Comparison of ENCODE assay signal across 8 mouse cellular contexts in the genomic region with DNA sequence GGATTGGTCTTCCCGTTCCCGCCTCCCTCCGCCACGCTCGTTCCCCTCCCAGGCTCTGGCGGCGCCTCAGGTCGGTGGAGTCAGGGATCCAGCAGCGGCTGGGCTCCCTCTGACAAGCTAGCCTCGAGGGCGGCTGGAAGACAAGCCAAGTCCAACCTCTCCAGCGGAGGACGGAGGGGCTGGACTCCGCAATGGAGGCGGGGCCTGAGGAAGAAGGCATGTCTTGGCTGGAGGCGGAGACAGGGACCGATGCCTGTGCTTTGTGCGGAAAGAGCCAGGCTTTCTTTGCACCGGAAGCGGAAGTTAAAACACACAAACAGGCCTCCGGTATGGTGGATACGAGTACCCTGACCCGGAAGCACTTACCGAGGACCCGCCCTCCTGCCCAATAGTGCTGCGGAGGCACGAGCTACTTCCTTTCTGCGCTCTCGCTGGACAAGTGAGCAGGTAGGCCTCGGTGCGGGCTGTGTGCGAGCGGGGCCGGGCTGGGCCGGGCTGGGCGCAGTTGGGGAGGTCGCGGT. TPM values are rescaled to one million over a fixed set of nuclear protein-coding genes. Genes with fewer than 3 reads are reported as not detected.
DNase-seq lines count a peak whose midpoint lies in the region; ATAC-seq lines count a peak whose summit lies in the region.

Gene Rps21 (plus strand): TSS at position 377 of the 521 bp plus-strand sequence.

- WGBS in heart, embryonic 14.5 days: 1% methylated on average over 33 of the region's 38 CpGs
- WGBS in liver, embryonic 13.5 days (ENCODE audit: insufficient replicate concordance): under 1% methylated on average over 38 of the region's 38 CpGs
- WGBS in stomach, embryonic 16.5 days: under 1% methylated on average over 38 of the region's 38 CpGs

- H3K4me2 ChIP-seq in heart, embryonic 14.5 days (ENCODE audit: low read length): peak within 1 kb of the TSS; percentile 75
- H3K4me2 ChIP-seq in liver, embryonic 13.5 days: peak within 1 kb of the TSS; percentile 96
- peak within 1 kb of the TSS; percentile 86 for H3K4me2 ChIP-seq in stomach, embryonic 16.5 days (ENCODE audit: low read depth, low read length)

- peak; percentile 97 for DNase-seq in c-Kit-negative CD71-positive TER-119-positive erythroid progenitor cells, embryonic 14.5 days (ENCODE audit: low read depth, low spot score)
- DNase-seq in fibroblast of lung, adult 2 months (ENCODE audit: low read depth): peak; percentile 100
- peak; percentile 99 for DNase-seq in kidney, postnatal 14 days
- peak; percentile 99 for DNase-seq in liver, embryonic 13.5 days
- peak; percentile 99 for DNase-seq in neural tube, embryonic 10.5 days (ENCODE audit: extremely low spot score, low spot score)

- peak within 1 kb of the TSS; percentile 77 to 85 for H3K4me3 ChIP-seq in heart, embryonic 14.5 days (ENCODE audit: control insufficient read depth in 1 of 2, insufficient read depth in 1 of 2, low read depth in 1 of 2, low read length in 2 of 2)
- H3K4me3 ChIP-seq in liver, embryonic 13.5 days (replicated peaks): peak within 1 kb of the TSS; percentile 93
- H3K4me3 ChIP-seq in stomach, embryonic 16.5 days (replicated peaks; ENCODE audit: low read length): peak within 1 kb of the TSS; percentile 94

- H3K27ac ChIP-seq in heart, embryonic 14.5 days (replicated peaks in 1 of 2; ENCODE audit: control insufficient read depth in 1 of 2, insufficient read depth in 1 of 2, low read depth in 2 of 2, low read length in 2 of 2): peak within 1 kb of the TSS; percentile 93 to 97
- peak within 1 kb of the TSS; percentile 84 for H3K27ac ChIP-seq in liver, embryonic 13.5 days
- peak within 1 kb of the TSS; percentile 87 for H3K27ac ChIP-seq in stomach, embryonic 16.5 days (ENCODE audit: low read length)

- H3K4me1 ChIP-seq in heart, embryonic 14.5 days (ENCODE audit: control insufficient read depth in 2 of 2, insufficient read depth in 2 of 2, low read length in 2 of 2): peaks cover 5 to 10% of the 10 kb centered on the region in 2 experiments; a peak in 3 of 4 replicates
- H3K4me1 ChIP-seq in liver, embryonic 13.5 days (replicated peaks): peaks cover 38% of the 10 kb centered on the region
- H3K4me1 ChIP-seq in stomach, embryonic 16.5 days (ENCODE audit: control insufficient read depth, insufficient read depth, low read length): peaks cover 18% of the 10 kb centered on the region

- peaks cover 41% of the 10 kb centered on the region for H3K36me3 ChIP-seq in heart, embryonic 14.5 days (ENCODE audit: control insufficient read depth, insufficient read depth, low read length)
- peaks cover 42% of the 10 kb centered on the region for H3K36me3 ChIP-seq in liver, embryonic 13.5 days
- peaks cover 5% of the 10 kb centered on the region; the same call in 1 of the 2 replicates for H3K36me3 ChIP-seq in stomach, embryonic 16.5 days (ENCODE audit: control insufficient read depth, insufficient read depth, low read length)

- H3K9ac ChIP-seq in heart, embryonic 14.5 days (ENCODE audit: low read length): peak within 1 kb of the TSS; percentile 93
- H3K9ac ChIP-seq in liver, embryonic 13.5 days: peak within 1 kb of the TSS; percentile 93
- peak within 1 kb of the TSS; percentile 91 for H3K9ac ChIP-seq in stomach, embryonic 16.5 days (ENCODE audit: low read length)

- peak; percentile 92 for ATAC-seq in CD4-positive, CD25-positive, alpha-beta regulatory T cell, adult 4 months
- peak; percentile 96 for ATAC-seq in heart, embryonic 14.5 days (ENCODE audit: insufficient number of reproducible peaks, insufficient read depth, low FRiP score, low read depth)
- peak; percentile 94 for ATAC-seq in liver, embryonic 13.5 days (ENCODE audit: low read depth)
- ATAC-seq in stomach, embryonic 16.5 days (ENCODE audit: insufficient read depth, low FRiP score): peak; percentile 98

- no peaks in the 10 kb centered on the region for H3K9me3 ChIP-seq in heart, embryonic 14.5 days (ENCODE audit: control insufficient read depth, low read length)
- H3K9me3 ChIP-seq in liver, embryonic 13.5 days (replicated peaks): no peaks in the 10 kb centered on the region
- no peaks in the 10 kb centered on the region for H3K9me3 ChIP-seq in stomach, embryonic 16.5 days (replicated peaks; ENCODE audit: control insufficient read depth, low read length)

- no peaks in the 10 kb centered on the region for H3K27me3 ChIP-seq in heart, embryonic 14.5 days (ENCODE audit: control insufficient read depth, insufficient read depth, low read length)
- no peaks in the 10 kb centered on the region for H3K27me3 ChIP-seq in liver, embryonic 13.5 days
- no peaks in the 10 kb centered on the region for H3K27me3 ChIP-seq in stomach, embryonic 16.5 days (ENCODE audit: control insufficient read depth, insufficient read depth, low read length)

RNA-seq across cellular contexts. Expression of gene Rps21, which starts in this region (rescaled TPM):
- polyA plus RNA-seq in CD4-positive, CD25-positive, alpha-beta regulatory T cell, adult 4 months (2017; shearing (Covaris generic)): 1,000 to 10,000 TPM in 1 of 2 experiments, 100 to 1,000 TPM in 1; 875 to 1,561 TPM
- polyA plus RNA-seq in heart, embryonic 14.5 days (2014; fragmentation: Nextera tagmentation; extraction: Ambion mirVana): 386 and 447 TPM in 2 replicates
- polyA plus RNA-seq in liver, embryonic 13.5 days (2015; fragmentation: Nextera tagmentation; extraction: Ambion mirVana): 525 and 552 TPM in 2 replicates
- 408 and 537 TPM in 2 replicates for polyA plus RNA-seq in stomach, embryonic 16.5 days (2015; fragmentation: Nextera tagmentation; extraction: Ambion mirVana)

Comparison
In these comparisons a context has a peak if more than half of its experiments do, and no peak if none do; other contexts are left out.
1. Peak in every context shown above with its lines: DNase-seq, ATAC-seq, H3K4me3 ChIP-seq and H3K27ac ChIP-seq.